Mouse (Mus musculus): Measurements from ENCODE around the gene Olfr1214. TPM values are rescaled to one million over a fixed set of nuclear protein-coding genes. Genes with fewer than 3 reads are reported as not detected.

Gene Olfr1214
- not detected in 2 replicates for polyA plus RNA-seq (2015; fragmentation: Nextera tagmentation; extraction: Ambion mirVana)

DNA sequence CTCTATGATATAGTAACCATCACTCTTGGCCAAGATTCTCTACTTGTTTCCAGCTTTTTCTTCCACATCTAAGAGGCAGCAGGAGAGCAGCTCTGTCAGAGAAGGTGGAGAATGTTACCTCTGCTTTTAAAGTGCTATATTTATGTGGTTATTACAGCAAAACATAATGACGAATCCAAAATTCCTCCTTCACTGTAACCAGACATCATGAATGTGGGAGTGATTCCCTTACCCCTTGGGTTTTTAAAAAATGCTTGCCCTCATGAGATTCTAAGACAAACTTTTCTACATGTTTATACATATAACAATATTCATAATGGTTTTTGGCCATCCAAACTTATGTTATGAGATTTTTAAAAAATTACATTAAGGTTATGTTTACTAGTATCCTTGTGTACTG lies at the start of gene Olfr1214:
Gene Olfr1214, minus strand, starts transcription at position 101 of the 400 bp plus-strand sequence.

DNA sequence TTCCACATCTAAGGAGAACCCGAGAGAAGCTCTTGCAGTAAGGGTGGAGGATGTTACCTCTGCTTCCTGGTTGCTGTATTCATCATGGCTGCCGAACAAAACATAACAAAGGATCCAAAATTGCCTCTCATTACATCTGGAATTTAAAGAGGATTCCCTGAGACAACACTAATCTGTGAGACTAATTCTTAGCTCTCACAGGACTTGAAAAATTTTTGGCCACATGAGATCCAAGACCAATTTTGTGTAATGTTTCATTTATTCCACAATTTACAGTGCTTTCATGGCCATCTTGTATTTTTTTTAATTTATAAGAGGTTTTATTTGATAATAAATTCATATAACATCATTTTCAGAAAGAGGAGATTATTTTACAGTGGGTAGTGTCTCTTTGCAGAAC lies 39.5 kb upstream of the Olfr1214 start, which contains the start of gene Olfr1217:
Gene Olfr1217, minus strand, starts transcription at position 101 of the 400 bp plus-strand sequence.

GRCm38 (mm10) chr2:89018240-89018639 lies 25.8 kb upstream of the Olfr1214 start, which contains the start of gene Olfr1216:
Gene Olfr1216 (minus strand): TSS chr2:89018340.

DNA sequence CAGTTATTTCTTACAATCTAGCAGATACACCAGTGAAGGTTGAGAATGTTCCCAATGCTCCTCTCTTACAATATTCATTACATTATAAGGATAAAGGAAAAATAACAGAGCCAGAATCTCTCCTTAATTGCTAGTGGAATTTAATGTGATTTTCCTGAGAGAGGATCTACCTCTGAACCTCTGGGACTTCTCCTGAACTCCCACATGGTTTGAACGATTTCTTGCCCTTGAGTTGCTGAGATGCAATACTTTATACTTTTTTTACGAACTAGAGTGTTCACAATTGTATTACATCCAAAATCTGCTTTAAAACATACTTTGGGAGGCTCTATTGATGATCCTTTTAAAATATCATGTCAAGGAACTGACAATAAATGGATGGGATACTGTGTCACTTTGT lies 14.4 kb upstream of the Olfr1214 start, which contains the start of gene Olfr1215:
Gene Olfr1215, minus strand, starts transcription at position 101 of the 400 bp plus-strand sequence.

DNA sequence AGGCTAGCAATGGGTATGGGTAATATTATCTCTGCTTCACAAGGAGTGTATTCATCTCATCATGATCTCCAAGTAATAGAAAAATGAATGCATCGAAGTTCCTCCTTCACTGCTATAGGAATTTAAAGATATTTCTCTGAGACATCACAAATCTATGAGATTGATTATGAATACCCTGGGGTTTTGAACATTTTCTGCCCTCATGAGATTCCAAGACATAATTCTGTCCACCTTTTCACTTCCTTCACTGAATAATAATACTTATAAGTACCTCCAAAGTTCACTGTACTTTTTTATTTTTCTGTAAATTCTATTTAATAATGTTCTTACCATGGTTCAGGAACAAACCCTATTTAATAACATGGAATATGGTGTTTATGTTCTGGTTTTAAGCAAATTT lies 12.3 kb downstream of the Olfr1214 start, which contains the start of gene Gm13762:
Gene Gm13762, minus strand, starts transcription at position 101 of the 400 bp plus-strand sequence.

DNA sequence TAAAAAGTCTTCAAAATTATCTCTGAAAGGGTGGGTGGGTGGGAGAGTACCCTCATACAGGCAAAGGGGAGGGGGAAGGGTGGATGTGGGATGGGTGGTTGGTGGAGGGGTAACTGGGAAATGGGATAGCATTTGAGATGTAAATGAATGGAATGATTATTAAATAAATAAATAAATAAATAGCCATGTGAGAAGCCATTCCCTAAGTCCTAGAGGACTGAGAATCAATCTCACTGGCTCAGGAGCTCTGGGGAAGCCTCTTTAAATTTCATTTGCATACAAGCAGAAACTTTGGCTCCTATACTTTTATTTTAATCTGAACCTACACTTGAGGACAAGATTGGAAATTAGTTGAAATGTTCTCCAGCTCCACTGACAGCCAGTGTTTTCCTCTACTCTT lies 38.8 kb downstream of the Olfr1214 start, which contains the start of gene Olfr1212:
Gene Olfr1212, plus strand, starts transcription at position 301 of the 400 bp plus-strand sequence.

GRCm38 (mm10) chr2:88938011-88938410 lies 54.4 kb downstream of the Olfr1214 start, which contains the start of gene Olfr1211:
Gene Olfr1211 (minus strand): TSS chr2:88938111.

Other genes with a start within 250 kb of the Olfr1214 start
- gene Olfr1198, start 241.3 kb downstream of the Olfr1214 start, polyA plus RNA-seq (2015; fragmentation: Nextera tagmentation; extraction: Ambion mirVana), result not detected in 2 replicates
- not detected in 2 replicates for gene Olfr1199, start 232.2 kb downstream of the Olfr1214 start, polyA plus RNA-seq (2015; fragmentation: Nextera tagmentation; extraction: Ambion mirVana)
- not detected in 2 replicates for gene Olfr1200, start 222.2 kb downstream of the Olfr1214 start, polyA plus RNA-seq (2015; fragmentation: Nextera tagmentation; extraction: Ambion mirVana)
- gene Olfr1201, start 199.6 kb downstream of the Olfr1214 start, polyA plus RNA-seq (2015; fragmentation: Nextera tagmentation; extraction: Ambion mirVana), result not detected in 2 replicates
- not detected in 2 replicates for gene Olfr1202, start 178.2 kb downstream of the Olfr1214 start, polyA plus RNA-seq (2015; fragmentation: Nextera tagmentation; extraction: Ambion mirVana)
- not detected in 2 replicates for gene Olfr1205, start 162.9 kb downstream of the Olfr1214 start, polyA plus RNA-seq (2015; fragmentation: Nextera tagmentation; extraction: Ambion mirVana)
- gene Olfr1204, start 143.4 kb downstream of the Olfr1214 start, polyA plus RNA-seq (2015; fragmentation: Nextera tagmentation; extraction: Ambion mirVana), result not detected in 2 replicates
- gene Olfr1206, start 129.4 kb downstream of the Olfr1214 start, polyA plus RNA-seq (2015; fragmentation: Nextera tagmentation; extraction: Ambion mirVana), result not detected in 2 replicates
- not detected in 2 replicates for gene Olfr1208, start 90.3 kb downstream of the Olfr1214 start, polyA plus RNA-seq (2015; fragmentation: Nextera tagmentation; extraction: Ambion mirVana)
- gene Olfr1209, start 77.5 kb downstream of the Olfr1214 start, polyA plus RNA-seq (2015; fragmentation: Nextera tagmentation; extraction: Ambion mirVana), result not detected in 2 replicates
- gene Olfr1211, start 54.5 kb downstream of the Olfr1214 start, polyA plus RNA-seq (2015; fragmentation: Nextera tagmentation; extraction: Ambion mirVana), result not detected in 2 replicates
- not detected in 2 replicates for gene Olfr1212, start 38.7 kb downstream of the Olfr1214 start, polyA plus RNA-seq (2015; fragmentation: Nextera tagmentation; extraction: Ambion mirVana)
- gene Gm13762, start 12.4 kb downstream of the Olfr1214 start, polyA plus RNA-seq (2015; fragmentation: Nextera tagmentation; extraction: Ambion mirVana), result not detected in 2 replicates
- not detected in 2 replicates for gene Olfr1215, start 14.3 kb upstream of the Olfr1214 start, polyA plus RNA-seq (2015; fragmentation: Nextera tagmentation; extraction: Ambion mirVana)
- gene Olfr1216, start 25.7 kb upstream of the Olfr1214 start, polyA plus RNA-seq (2015; fragmentation: Nextera tagmentation; extraction: Ambion mirVana), result not detected in 2 replicates
- gene Olfr1217, start 39.4 kb upstream of the Olfr1214 start, polyA plus RNA-seq (2015; fragmentation: Nextera tagmentation; extraction: Ambion mirVana), result not detected in 2 replicates
- not detected in 2 replicates for gene Olfr1218, start 68.5 kb upstream of the Olfr1214 start, polyA plus RNA-seq (2015; fragmentation: Nextera tagmentation; extraction: Ambion mirVana)
- gene Olfr1219, start 90.9 kb upstream of the Olfr1214 start, polyA plus RNA-seq (2015; fragmentation: Nextera tagmentation; extraction: Ambion mirVana), result not detected in 2 replicates
- not detected in 2 replicates for gene Olfr1220, start 114.2 kb upstream of the Olfr1214 start, polyA plus RNA-seq (2015; fragmentation: Nextera tagmentation; extraction: Ambion mirVana)
- not detected in 2 replicates for gene Olfr1221, start 124.6 kb upstream of the Olfr1214 start, polyA plus RNA-seq (2015; fragmentation: Nextera tagmentation; extraction: Ambion mirVana)
- not detected in 2 replicates for gene Olfr1222, start 140.4 kb upstream of the Olfr1214 start, polyA plus RNA-seq (2015; fragmentation: Nextera tagmentation; extraction: Ambion mirVana)
- not detected in 2 replicates for gene Olfr1223, start 158.9 kb upstream of the Olfr1214 start, polyA plus RNA-seq (2015; fragmentation: Nextera tagmentation; extraction: Ambion mirVana)
- not detected in 2 replicates for gene Olfr1224-ps1, start 171.4 kb upstream of the Olfr1214 start, polyA plus RNA-seq (2015; fragmentation: Nextera tagmentation; extraction: Ambion mirVana)
- gene Olfr1225, start 182.0 kb upstream of the Olfr1214 start, polyA plus RNA-seq (2015; fragmentation: Nextera tagmentation; extraction: Ambion mirVana), result not detected in 2 replicates
- gene Olfr1226, start 207.4 kb upstream of the Olfr1214 start, polyA plus RNA-seq (2015; fragmentation: Nextera tagmentation; extraction: Ambion mirVana), result not detected in 2 replicates

Measured in skeletal muscle tissue, postnatal 0 days (tissue).